Mouse (Mus musculus) CH12.LX (cell line): ENCODE data around the gene Lrp5. TPM values are rescaled to one million over a fixed set of nuclear protein-coding genes. Genes with fewer than 3 reads are reported as not detected.
A peak's percentile ranks its signal among the peaks of the same experiment; 100 is the strongest.

Source experiments
- DNase-seq: peaks from one replicate; pipeline ENCODE4 v3.0.0-alpha.2; 2013; ENCODE audit errors: extremely low read depth
- H3K27ac ChIP-seq: 2 replicates; pipeline ENCODE4 v1.5.1; 2012; ENCODE audit warnings: low read depth, mild to moderate bottlenecking, control low read depth, moderate library complexity; ENCODE audit not compliant: insufficient read depth
- H3K27me3 ChIP-seq: replicated peaks from 2 replicates; pipeline ENCODE3; 2012; ENCODE audit warnings: inconsistent platforms
- H3K36me3 ChIP-seq, 2 experiments: replicated peaks in 1 of 2; 2 replicates each; pipeline versions ENCODE3 to v1.6.1; 2012; ENCODE audit warnings: inconsistent platforms in 1 of 2, low read length in 1 of 2, mild to moderate bottlenecking in 1 of 2, mixed read lengths in 1 of 2, moderate library complexity in 1 of 2; ENCODE audit not compliant: control insufficient read depth in 1 of 2, insufficient read depth in 1 of 2
- H3K4me1 ChIP-seq, 2 experiments: 2 replicates each; pipeline ENCODE4 v1.6.1; 2012; ENCODE audit warnings: inconsistent platforms in 1 of 2, moderate library complexity in 1 of 2; ENCODE audit not compliant: insufficient read depth in 2 of 2, control insufficient read depth in 1 of 2
- H3K4me2 ChIP-seq: 2 replicates; pipeline ENCODE4 v1.6.1; 2012; ENCODE audit warnings: low read depth, mild to moderate bottlenecking, control low read depth; ENCODE audit not compliant: poor library complexity, insufficient read depth, severe bottlenecking
- H3K4me3 ChIP-seq, 3 experiments: fragments of 150-350 bp in 1 of 3; sonication (generic) in 1 of 3; replicated peaks in 1 of 3; 2 replicates each; pipeline versions ENCODE3 to v1.5.1; 2011 to 2012; ENCODE audit warnings: low read depth in 2 of 3, low read length in 2 of 3, mild to moderate bottlenecking in 2 of 3, moderate library complexity in 2 of 3, control low read depth in 1 of 3, improper control_type of control experiment in 1 of 3, inconsistent platforms in 1 of 3, mixed read lengths in 1 of 3; ENCODE audit not compliant: poor library complexity in 1 of 3
- H3K79me2 ChIP-seq: replicated peaks from 2 replicates; pipeline ENCODE4 v1.6.1; 2012; ENCODE audit warnings: mild to moderate bottlenecking, moderate library complexity; ENCODE audit not compliant: control insufficient read depth, poor library complexity, insufficient read depth, severe bottlenecking; ENCODE audit errors: extremely low read depth
- H3K9ac ChIP-seq: 2 replicates; pipeline ENCODE4 v1.6.1; 2012; ENCODE audit warnings: low read depth, mild to moderate bottlenecking, control low read depth, moderate library complexity; ENCODE audit not compliant: insufficient read depth
- H3K9me3 ChIP-seq: replicated peaks from 2 replicates; pipeline ENCODE3; 2012; ENCODE audit warnings: low read length, inconsistent platforms, mixed read lengths
- BHLHE40 ChIP-seq: IDR thresholded peaks from 2 replicates; pipeline ENCODE4 v1.6.1; 2011; ENCODE audit warnings: mild to moderate bottlenecking, low read depth, low read length, improper control_type of control experiment
- CHD1 ChIP-seq: IDR thresholded peaks from 2 replicates; pipeline ENCODE4 v1.6.1; 2012; ENCODE audit warnings: low read depth, low read length, improper control_type of control experiment, inconsistent platforms
- CHD2 ChIP-seq: IDR thresholded peaks from 2 replicates; pipeline ENCODE4 v1.6.1; 2011; ENCODE audit warnings: low read length, improper control_type of control experiment
- CTCF ChIP-seq, 2 experiments: IDR thresholded peaks in 1 of 2; conservative IDR thresholded peaks in 1 of 2; 2 replicates each; pipeline ENCODE4 v1.5.1; 2011 to 2012; ENCODE audit warnings: low read depth in 2 of 2, low read length in 2 of 2, improper control_type of control experiment in 1 of 2, inconsistent platforms in 1 of 2, mild to moderate bottlenecking in 1 of 2, moderate library complexity in 1 of 2
- ELF1 ChIP-seq: IDR thresholded peaks from 2 replicates; pipeline ENCODE4 v1.6.1; 2014; ENCODE audit warnings: low read depth, mild to moderate bottlenecking, inconsistent platforms, low read length, improper control_type of control experiment
- EP300 ChIP-seq: IDR thresholded peaks from 2 replicates; pipeline ENCODE4 v1.6.1; 2011; ENCODE audit warnings: low read length, improper control_type of control experiment
- ETS1 ChIP-seq: conservative IDR thresholded peaks from 2 replicates; pipeline ENCODE4 v1.6.1; 2012; ENCODE audit warnings: low read depth, mild to moderate bottlenecking, inconsistent platforms, low read length, improper control_type of control experiment, moderate library complexity
- HCFC1 ChIP-seq: IDR thresholded peaks from 2 replicates; pipeline ENCODE4 v1.6.1; 2012; ENCODE audit warnings: low read depth, mild to moderate bottlenecking, inconsistent platforms, low read length, improper control_type of control experiment
- IRF4 ChIP-seq: IDR thresholded peaks from 2 replicates; pipeline ENCODE4 v1.6.1; 2014; ENCODE audit warnings: low read depth, mild to moderate bottlenecking, inconsistent platforms, low read length, improper control_type of control experiment
- JUN ChIP-seq: IDR thresholded peaks from 2 replicates; pipeline ENCODE4 v1.6.1; 2011; ENCODE audit warnings: low read depth, mild to moderate bottlenecking, low read length, improper control_type of control experiment, moderate library complexity; ENCODE audit not compliant: insufficient read depth
- JUND ChIP-seq: conservative IDR thresholded peaks from 2 replicates; pipeline ENCODE4 v1.6.1; 2011; ENCODE audit warnings: low read depth, low read length, improper control_type of control experiment
- KAT2A ChIP-seq: IDR thresholded peaks from 2 replicates; pipeline ENCODE4 v1.6.1; 2012; ENCODE audit warnings: low read length, improper control_type of control experiment, inconsistent platforms; ENCODE audit not compliant: insufficient replicate concordance
- MAFK ChIP-seq: IDR thresholded peaks from 2 replicates; pipeline ENCODE4 v1.6.1; 2011; ENCODE audit warnings: low read length, improper control_type of control experiment; ENCODE audit not compliant: insufficient replicate concordance
- MAX ChIP-seq: IDR thresholded peaks from 2 replicates; pipeline ENCODE4 v1.6.1; 2011; ENCODE audit warnings: low read length, improper control_type of control experiment
- MAZ ChIP-seq: IDR thresholded peaks from 2 replicates; pipeline ENCODE4 v1.6.1; 2012; ENCODE audit warnings: low read depth, mild to moderate bottlenecking, inconsistent platforms, low read length, improper control_type of control experiment, moderate library complexity
- MEF2A ChIP-seq: IDR thresholded peaks from 2 replicates; pipeline ENCODE4 v1.6.1; 2014; ENCODE audit warnings: low read depth, mild to moderate bottlenecking, inconsistent platforms, low read length, improper control_type of control experiment, borderline replicate concordance
- MXI1 ChIP-seq: IDR thresholded peaks from 2 replicates; pipeline ENCODE4 v1.6.1; 2011; ENCODE audit warnings: mild to moderate bottlenecking, low read depth, low read length, improper control_type of control experiment
- MYC ChIP-seq: IDR thresholded peaks from 2 replicates; pipeline ENCODE4 v1.6.1; 2011; ENCODE audit warnings: low read depth, mild to moderate bottlenecking, improper control_type of control experiment, low read length
- NRF1 ChIP-seq: IDR thresholded peaks from 2 replicates; pipeline ENCODE4 v1.6.1; 2014; ENCODE audit warnings: low read depth, mild to moderate bottlenecking, inconsistent platforms, low read length, improper control_type of control experiment, moderate library complexity
- POLR2A ChIP-seq: IDR thresholded peaks from 2 replicates; pipeline ENCODE4 v1.6.1; 2011; ENCODE audit warnings: low read depth, mild to moderate bottlenecking, improper control_type of control experiment, low read length
- RCOR1 ChIP-seq: conservative IDR thresholded peaks from 2 replicates; pipeline ENCODE4 v1.6.1; 2012; ENCODE audit warnings: low read depth, mild to moderate bottlenecking, inconsistent platforms, low read length, improper control_type of control experiment
- SIN3A ChIP-seq: IDR thresholded peaks from 2 replicates; pipeline ENCODE4 v1.6.1; 2012; ENCODE audit warnings: low read length, improper control_type of control experiment, inconsistent platforms
- SMC3 ChIP-seq: IDR thresholded peaks from 2 replicates; pipeline ENCODE4 v1.6.1; 2011; ENCODE audit warnings: low read depth, low read length, improper control_type of control experiment
- TBP ChIP-seq: conservative IDR thresholded peaks from 2 replicates; pipeline ENCODE4 v1.6.1; 2011; ENCODE audit warnings: low read depth, low read length, improper control_type of control experiment
- TCF12 ChIP-seq: IDR thresholded peaks from 2 replicates; pipeline ENCODE4 v1.6.1; 2014; ENCODE audit warnings: low read depth, mild to moderate bottlenecking, inconsistent platforms, low read length, improper control_type of control experiment
- UBTF ChIP-seq: IDR thresholded peaks from 2 replicates; pipeline ENCODE4 v1.6.1; 2012; ENCODE audit warnings: low read depth, mild to moderate bottlenecking, inconsistent platforms, low read length, improper control_type of control experiment, moderate library complexity
- USF1 ChIP-seq: IDR thresholded peaks from 2 replicates; pipeline ENCODE4 v1.6.1; 2014; ENCODE audit warnings: low read depth, mild to moderate bottlenecking, inconsistent platforms, low read length, improper control_type of control experiment
- ZC3H11A ChIP-seq: IDR thresholded peaks from 2 replicates; pipeline ENCODE4 v1.6.1; 2012; ENCODE audit warnings: low read depth, mild to moderate bottlenecking, inconsistent platforms, low read length, improper control_type of control experiment
- ZKSCAN1 ChIP-seq: IDR thresholded peaks from 2 replicates; pipeline ENCODE4 v1.6.1; 2012; ENCODE audit warnings: low read depth, inconsistent platforms, low read length, improper control_type of control experiment, borderline replicate concordance
- ZMIZ1 ChIP-seq: IDR thresholded peaks from 2 replicates; pipeline ENCODE4 v1.6.1; 2012; ENCODE audit warnings: low read depth, mild to moderate bottlenecking, inconsistent platforms, low read length, improper control_type of control experiment
- ZNF384 ChIP-seq: IDR thresholded peaks from 2 replicates; pipeline ENCODE4 v1.6.1; 2012; ENCODE audit warnings: low read depth, low read length, improper control_type of control experiment, inconsistent platforms
- dilution Hi-C: fragments of 300-500 bp; cut with MboI; formaldehyde crosslinking; loops from 2 replicates; pipeline ENCODE4 v1.14.3; 2020; ENCODE audit warnings: low sequenced_read_pairs; ENCODE audit not compliant: extremely low pct_unique_long_range_greater_than_20kb, extremely low pct_ligation_motif_present
- in situ Hi-C: fragments of 300-500 bp; cut with MboI; formaldehyde crosslinking; loops from 3 replicates; pipeline ENCODE4 v1.14.3; 2019; ENCODE audit warnings: low sequenced_read_pairs, low pct_ligation_motif_present, low pct_unique_long_range_greater_than_20kb, mixed read lengths
- polyA plus RNA-seq: library from polyadenylated mRNA; unstranded; fragments of >175 nt; gene quantifications from 2 replicates; pipeline ENCODE4 v1.2.1, GENCODE M21; 2012; ENCODE audit warnings: low read depth; ENCODE audit not compliant: insufficient read length
- total RNA-seq, 2 experiments: library from RNA; depleted of rRNA; stranded (reverse); fragments of 300-350 nt in 1 of 2; fragments of >200 nt in 1 of 2; gene quantifications; 2 replicates each; pipeline ENCODE4 v1.2.3; 2012 to 2014

Lrp5 gene
- total and polyA plus RNA-seq, 3 experiments = 0.13 to 1.4 (median 1.1) TPM

DNA sequence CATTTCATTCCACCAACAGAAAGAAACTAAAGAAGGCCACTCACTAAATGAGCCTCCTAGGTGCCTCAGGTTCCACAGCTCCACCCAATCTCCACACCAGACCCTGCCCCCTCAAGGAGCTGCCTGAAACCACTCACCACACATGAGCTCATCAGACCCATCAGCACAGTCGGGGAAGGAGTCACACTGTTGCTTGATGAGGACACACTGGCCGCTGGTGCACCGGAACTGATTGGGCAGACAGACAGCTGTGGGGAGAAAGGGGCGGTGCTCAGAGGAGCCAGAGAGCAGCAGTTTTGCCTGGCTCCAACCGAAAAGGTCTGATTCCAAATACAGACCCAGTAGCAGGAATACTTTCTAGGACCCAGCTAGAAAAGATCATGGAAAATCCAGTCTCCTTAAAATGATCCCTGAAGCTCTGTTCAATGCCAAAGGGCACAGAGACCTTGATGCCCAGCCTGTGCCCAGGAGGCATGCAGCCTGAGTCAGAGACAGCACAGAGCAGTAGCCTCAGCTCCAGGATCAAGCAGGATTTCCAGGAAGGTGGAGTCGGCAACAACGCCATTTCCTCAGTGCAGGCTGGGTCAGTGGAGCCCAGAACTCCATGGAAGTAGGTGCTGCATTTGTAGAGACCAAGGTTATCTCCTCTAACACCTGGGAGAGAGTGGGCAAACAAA is 92.8 kb downstream of the Lrp5 start:
- Histone ChIP-seq H3K4me1 (peaks cover 6 to 7% of the 10 kb centered on the region in 2 experiments), H3K4me2 (peak overlapping the region; percentile 48; the same call in 1 of the 2 replicates), H3K9me3 (no peaks in the 10 kb centered on the region)
- TF ChIP-seq HCFC1 = peak; percentile 61
- peak; percentile 38; the same call in 1 of the 2 replicates for TF ChIP-seq POLR2A
- no peak for TF ChIP-seq CHD2
- no peak for TF ChIP-seq MYC
- no peak for TF ChIP-seq MAFK
- no peak for TF ChIP-seq TBP
- TF ChIP-seq SIN3A = no peak
- TF ChIP-seq MAZ = no peak
- TF ChIP-seq EP300 = no peak
- TF ChIP-seq ETS1 = peak; percentile 36; the same call in 1 of the 2 replicates
- TF ChIP-seq IRF4 = no peak
- no peak for TF ChIP-seq MEF2A
- no peak for TF ChIP-seq ZNF384
- TF ChIP-seq CTCF (conservative IDR thresholded peaks at IDR 0.05 in 1 of 2, IDR thresholded peaks at IDR 0.05 in 1 of 2; ENCODE audit: low read depth in 2 of 2, low read length in 2 of 2) = no peak
- TF ChIP-seq ZKSCAN1 = no peak
- TF ChIP-seq ELF1 = peak; percentile 34; the same call in 1 of the 2 replicates
- TF ChIP-seq TCF12 = 0 out of 2 replicates have a peak, but pooled peaks have one; percentile 28
- TF ChIP-seq MAX = no peak
- no peak for TF ChIP-seq JUN
- no peak for TF ChIP-seq BHLHE40
- no peak for TF ChIP-seq KAT2A
- TF ChIP-seq ZC3H11A = no peak
- TF ChIP-seq, all 38 proteins: peak for 5
- Histone ChIP-seq H3K4me3 (peak overlapping the region; percentile 17 to 37 (median 34)), H3K36me3 (peaks cover 0 to 8% of the 10 kb centered on the region in 2 experiments), H3K27ac (no peak overlapping the region), H3K27me3 (no peaks in the 10 kb centered on the region), H3K9ac (no peak overlapping the region), H3K79me2 (no peaks in the 10 kb centered on the region)
- dilution Hi-C loops = no loop called here
- in situ Hi-C loops = no loop called here
- DNase-seq = peak; percentile 60

GRCm38 (mm10) chr19:3589968-3590367 is 96.4 kb downstream of the Lrp5 start:
- H3K4me2 ChIP-seq = no peak overlapping the region
- TF ChIP-seq MXI1 (no peak), NRF1 (no peak), RCOR1 (no peak), BHLHE40 (no peak), CHD1 (no peak), JUND (no peak), MAZ (no peak), UBTF (no peak), MYC (no peak), USF1 (no peak), POLR2A (no peak), IRF4 (no peak), ZMIZ1 (no peak), MAX (no peak), CHD2 (no peak), TCF12 (no peak), SMC3 (no peak)
- in situ Hi-C loops = no loop called here
- H3K36me3 ChIP-seq = peaks cover 0 to 10% of the 10 kb centered on the region in 2 experiments
- H3K4me1 ChIP-seq = peaks cover 5 to 6% of the 10 kb centered on the region in 2 experiments
- H3K27me3 ChIP-seq = no peaks in the 10 kb centered on the region
- no peak overlapping the region for H3K9ac ChIP-seq
- dilution Hi-C loops = no loop called here
- no peak overlapping the region for H3K4me3 ChIP-seq
- DNase-seq = no peak
- no peaks in the 10 kb centered on the region for H3K79me2 ChIP-seq
- no peak overlapping the region for H3K27ac ChIP-seq
- no peaks in the 10 kb centered on the region for H3K9me3 ChIP-seq
